ENCODE assay signal across 13 mouse cellular contexts in the genomic region with DNA sequence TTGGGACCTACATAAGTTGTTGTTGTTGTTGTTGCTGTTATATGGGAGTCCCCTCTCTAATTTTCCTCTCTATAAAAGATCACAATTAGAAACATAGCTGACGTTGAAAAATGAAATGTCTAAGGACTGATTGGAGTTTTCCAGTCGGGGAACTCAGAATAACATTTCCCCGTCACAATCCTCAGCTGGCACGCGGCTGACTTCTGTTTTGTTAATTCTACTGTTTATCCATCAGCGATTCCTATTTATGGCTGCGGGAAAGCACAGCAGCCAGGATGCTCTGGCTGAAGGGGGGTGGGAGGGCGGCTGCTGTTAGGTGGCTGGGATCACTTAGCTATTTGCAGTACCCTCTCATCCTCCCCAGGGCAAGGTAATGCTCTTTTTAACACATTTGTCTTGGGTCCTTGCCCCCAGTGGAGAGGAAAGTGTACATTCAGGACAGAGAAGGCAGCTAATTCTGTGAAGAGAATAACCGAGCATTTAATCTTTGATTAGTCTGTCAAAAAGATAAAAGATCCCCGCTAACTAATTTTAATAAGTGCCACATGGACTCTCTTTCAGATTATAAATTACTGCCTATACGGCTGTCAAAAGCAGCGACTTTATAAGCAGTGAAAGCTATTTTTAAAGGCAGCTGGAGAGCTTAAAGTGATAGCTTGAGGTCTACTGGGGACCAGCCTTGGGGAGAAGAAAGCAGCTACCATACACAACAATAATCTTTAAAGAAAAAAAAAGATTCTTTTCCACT. TPM values are rescaled to one million over a fixed set of nuclear protein-coding genes. Genes with fewer than 3 reads are reported as not detected.
DNase-seq lines count a peak whose midpoint lies in the region; ATAC-seq and TF ChIP-seq lines count a peak whose summit lies in the region.
"Had no signal": no experiment of that assay in that cellular context is flagged by ENCODE, and none has a peak within 500 bp of the region (broad histone marks: within the 10 kb centered on the region; RNA-seq: fewer than 3 reads in every experiment).

No protein-coding gene starts in this region.

- no peaks in the 10 kb centered on the region for H3K9me3 ChIP-seq in forebrain, embryonic 12.5 days
- H3K9me3 ChIP-seq in forebrain, embryonic 11.5 days (ENCODE audit: control insufficient read depth, low read length) = no peaks in the 10 kb centered on the region
- no peaks in the 10 kb centered on the region; the same call in 1 of the 2 replicates for H3K9me3 ChIP-seq in lung, embryonic 14.5 days (ENCODE audit: low read depth, low read length)
- H3K9me3 ChIP-seq in hindbrain, embryonic 15.5 days = no peaks in the 10 kb centered on the region
- no peaks in the 10 kb centered on the region for H3K9me3 ChIP-seq in midbrain, postnatal 0 days (ENCODE audit: low read length)
- H3K9me3 ChIP-seq: G1E had no signal

- H3K4me1 ChIP-seq in forebrain, embryonic 12.5 days = peaks cover 17% of the 10 kb centered on the region
- no peaks in the 10 kb centered on the region; the same call in 1 of the 2 replicates for H3K4me1 ChIP-seq in forebrain, embryonic 11.5 days (replicated peaks; ENCODE audit: control insufficient read depth, insufficient read depth, low read length)
- peaks cover 9% of the 10 kb centered on the region; the same call in 1 of the 2 replicates for H3K4me1 ChIP-seq in lung, embryonic 14.5 days (ENCODE audit: insufficient read depth)
- peaks cover 29% of the 10 kb centered on the region for H3K4me1 ChIP-seq in hindbrain, embryonic 15.5 days (replicated peaks)
- H3K4me1 ChIP-seq in midbrain, postnatal 0 days (ENCODE audit: insufficient read depth, low read length) = 0 out of 2 replicates have a peak, but pooled peaks cover 6% of the 10 kb centered on the region

- no peak overlapping the region for H3K9ac ChIP-seq in forebrain, embryonic 12.5 days
- no peak overlapping the region for H3K9ac ChIP-seq in forebrain, embryonic 11.5 days (ENCODE audit: low read length)
- no peak overlapping the region for H3K9ac ChIP-seq in lung, embryonic 14.5 days
- H3K9ac ChIP-seq in hindbrain, embryonic 15.5 days = no peak overlapping the region
- H3K9ac ChIP-seq in midbrain, postnatal 0 days (replicated peaks; ENCODE audit: low read length, poor library complexity, severe bottlenecking) = no peak overlapping the region

- WGBS in forebrain, embryonic 12.5 days = 35% methylated on average over 12 of the region's 12 CpGs
- WGBS in forebrain, embryonic 11.5 days = 47% methylated on average over 12 of the region's 12 CpGs
- 21% methylated on average over 12 of the region's 12 CpGs for WGBS in lung, embryonic 14.5 days
- 15% methylated on average over 12 of the region's 12 CpGs for WGBS in hindbrain, embryonic 15.5 days
- WGBS in midbrain, postnatal 0 days = 25% methylated on average over 12 of the region's 12 CpGs

- peak overlapping the region; percentile 36 for H3K4me2 ChIP-seq in forebrain, embryonic 12.5 days
- H3K4me2 ChIP-seq in forebrain, embryonic 11.5 days (ENCODE audit: low read depth, low read length, severe bottlenecking) = no peak overlapping the region
- H3K4me2 ChIP-seq in lung, embryonic 14.5 days = peak overlapping the region; percentile 31; the same call in 1 of the 2 replicates
- H3K4me2 ChIP-seq in hindbrain, embryonic 15.5 days = peak overlapping the region; percentile 38
- 0 out of 2 replicates have a peak overlapping the region, but pooled peaks have one; percentile 4 for H3K4me2 ChIP-seq in midbrain, postnatal 0 days (ENCODE audit: low read depth, low read length, poor library complexity, severe bottlenecking)

- DNase-seq in forebrain, embryonic 11.5 days (ENCODE audit: low spot score) = no peak
- DNase-seq in lung, embryonic 14.5 days = peak; percentile 77
- DNase-seq in lung, postnatal 25 days (ENCODE audit: low spot score) = no peak
- DNase-seq in midbrain, postnatal 0 days (ENCODE audit: low spot score) = no peak
- no peak for DNase-seq in spleen, postnatal 36 days (ENCODE audit: low spot score in 2 of 2)
- no peak for DNase-seq in layer of hippocampus, adult 9-10 months (ENCODE audit: low spot score)
- DNase-seq: heart, postnatal 36 days; kidney, postnatal 14 days; spleen, adult 18-20 months; thymus, postnatal 36 days had no signal

- no peak for TF ChIP-seq CTCF in lung, embryonic 14.5 days (IDR thresholded peaks at IDR 0.05; ENCODE audit: low read depth)
- TF ChIP-seq CTCF in midbrain, postnatal 0 days (IDR thresholded peaks at IDR 0.05) = no peak

- no peak overlapping the region for H3K4me3 ChIP-seq in forebrain, embryonic 12.5 days (replicated peaks)
- no peak overlapping the region for H3K4me3 ChIP-seq in forebrain, embryonic 11.5 days (ENCODE audit: low read depth, low read length)
- H3K4me3 ChIP-seq in lung, embryonic 14.5 days (ENCODE audit: low read depth, low read length) = no peak overlapping the region
- no peak overlapping the region for H3K4me3 ChIP-seq in hindbrain, embryonic 15.5 days
- no peak overlapping the region for H3K4me3 ChIP-seq in midbrain, postnatal 0 days (ENCODE audit: low read depth, low read length)

- no peaks in the 10 kb centered on the region for H3K36me3 ChIP-seq in forebrain, embryonic 12.5 days (replicated peaks)
- H3K36me3 ChIP-seq in forebrain, embryonic 11.5 days (ENCODE audit: control insufficient read depth, insufficient read depth, low read length) = no peaks in the 10 kb centered on the region
- H3K36me3 ChIP-seq in lung, embryonic 14.5 days (ENCODE audit: insufficient read depth) = no peaks in the 10 kb centered on the region
- no peaks in the 10 kb centered on the region; the same call in 1 of the 2 replicates for H3K36me3 ChIP-seq in hindbrain, embryonic 15.5 days
- 0 out of 2 replicates have a peak, but pooled peaks cover 2% of the 10 kb centered on the region for H3K36me3 ChIP-seq in midbrain, postnatal 0 days (ENCODE audit: insufficient read depth, low read length)
- H3K36me3 ChIP-seq: G1E had no signal

- H3K27me3 ChIP-seq in forebrain, embryonic 12.5 days = 0 out of 2 replicates have a peak, but pooled peaks cover 3% of the 10 kb centered on the region
- H3K27me3 ChIP-seq in forebrain, embryonic 11.5 days (ENCODE audit: control insufficient read depth, insufficient read depth, low read length) = peaks cover 2% of the 10 kb centered on the region; the same call in 1 of the 2 replicates
- no peaks in the 10 kb centered on the region for H3K27me3 ChIP-seq in lung, embryonic 14.5 days (ENCODE audit: insufficient read depth, low read length)
- H3K27me3 ChIP-seq in hindbrain, embryonic 15.5 days = no peaks in the 10 kb centered on the region
- H3K27me3 ChIP-seq in midbrain, postnatal 0 days (ENCODE audit: insufficient read depth, low read length) = no peaks in the 10 kb centered on the region

- peak overlapping the region; percentile 76 for H3K27ac ChIP-seq in forebrain, embryonic 12.5 days
- H3K27ac ChIP-seq in forebrain, embryonic 11.5 days (ENCODE audit: low read depth, low read length) = no peak overlapping the region
- no peak overlapping the region for H3K27ac ChIP-seq in lung, embryonic 14.5 days (ENCODE audit: low read depth)
- H3K27ac ChIP-seq in hindbrain, embryonic 15.5 days (replicated peaks) = peak overlapping the region; percentile 74
- H3K27ac ChIP-seq in midbrain, postnatal 0 days (ENCODE audit: low read depth, low read length) = 0 out of 2 replicates have a peak overlapping the region, but pooled peaks have one; percentile 18

- peak; percentile 42; the same call in 1 of the 2 replicates for ATAC-seq in forebrain, embryonic 12.5 days (ENCODE audit: low FRiP score)
- no peak for ATAC-seq in forebrain, embryonic 11.5 days (replicated peaks; ENCODE audit: low FRiP score)
- ATAC-seq in lung, embryonic 14.5 days (ENCODE audit: insufficient read depth) = peak; percentile 49; the same call in 1 of the 2 replicates
- ATAC-seq in hindbrain, embryonic 15.5 days (ENCODE audit: low FRiP score, low read depth) = peak; percentile 32
- ATAC-seq in midbrain, postnatal 0 days (ENCODE audit: low FRiP score) = peak; percentile 10; the same call in 1 of the 2 replicates

RNA-seq across cellular contexts. Expression of a gene that starts 50.9 kb away (rescaled TPM):
- polyA plus RNA-seq in forebrain, embryonic 12.5 days (2016; fragmentation: Nextera tagmentation; extraction: Ambion mirVana) = 43.8 and 45.0 TPM in 2 replicates
- 50.5 and 53.1 TPM in 2 replicates for polyA plus RNA-seq in forebrain, embryonic 11.5 days (2014; fragmentation: Nextera tagmentation; extraction: Ambion mirVana)
- polyA plus RNA-seq in lung, embryonic 14.5 days (2014; fragmentation: Nextera tagmentation; extraction: Ambion mirVana) = 47.9 and 50.8 TPM in 2 replicates
- polyA plus RNA-seq in hindbrain, embryonic 15.5 days (2015; fragmentation: Nextera tagmentation; extraction: Ambion mirVana) = 50.6 and 55.5 TPM in 2 replicates
- total RNA-seq in midbrain, postnatal 0 days (2014; rRNA removed) = 50.0 and 54.7 TPM in 2 replicates
- 55.0 and 56.3 TPM in 2 replicates for polyA plus RNA-seq in midbrain, postnatal 0 days (2015; fragmentation: Nextera tagmentation; extraction: Ambion mirVana)

RNA-seq across cellular contexts. Expression of a gene that starts 51.2 kb away (rescaled TPM):
- 284 and 293 TPM in 2 replicates for polyA plus RNA-seq in forebrain, embryonic 12.5 days (2016; fragmentation: Nextera tagmentation; extraction: Ambion mirVana)
- polyA plus RNA-seq in forebrain, embryonic 11.5 days (2014; fragmentation: Nextera tagmentation; extraction: Ambion mirVana) = 296 and 314 TPM in 2 replicates
- 200 and 204 TPM in 2 replicates for polyA plus RNA-seq in lung, embryonic 14.5 days (2014; fragmentation: Nextera tagmentation; extraction: Ambion mirVana)
- polyA plus RNA-seq in hindbrain, embryonic 15.5 days (2015; fragmentation: Nextera tagmentation; extraction: Ambion mirVana) = 186 and 197 TPM in 2 replicates
- total RNA-seq in midbrain, postnatal 0 days (2014; rRNA removed) = 145 and 171 TPM in 2 replicates
- 203 and 214 TPM in 2 replicates for polyA plus RNA-seq in midbrain, postnatal 0 days (2015; fragmentation: Nextera tagmentation; extraction: Ambion mirVana)

Comparison
In these comparisons a context has a peak if more than half of its experiments do, and no peak if none do; other contexts are left out.
1. H3K27ac ChIP-seq: peak in forebrain, embryonic 12.5 days (single experiment), hindbrain, embryonic 15.5 days (single experiment) and midbrain, postnatal 0 days (single experiment); none in forebrain, embryonic 11.5 days (single experiment) and lung, embryonic 14.5 days (single experiment).